Mouse (Mus musculus): ENCODE data around the gene Orai1.
"Not testable (repeated sequence)": the region's sequence is repeated elsewhere in the genome, so short reads cannot be mapped to it uniquely, and the experiment has no call there.

Orai1 gene

DNA sequence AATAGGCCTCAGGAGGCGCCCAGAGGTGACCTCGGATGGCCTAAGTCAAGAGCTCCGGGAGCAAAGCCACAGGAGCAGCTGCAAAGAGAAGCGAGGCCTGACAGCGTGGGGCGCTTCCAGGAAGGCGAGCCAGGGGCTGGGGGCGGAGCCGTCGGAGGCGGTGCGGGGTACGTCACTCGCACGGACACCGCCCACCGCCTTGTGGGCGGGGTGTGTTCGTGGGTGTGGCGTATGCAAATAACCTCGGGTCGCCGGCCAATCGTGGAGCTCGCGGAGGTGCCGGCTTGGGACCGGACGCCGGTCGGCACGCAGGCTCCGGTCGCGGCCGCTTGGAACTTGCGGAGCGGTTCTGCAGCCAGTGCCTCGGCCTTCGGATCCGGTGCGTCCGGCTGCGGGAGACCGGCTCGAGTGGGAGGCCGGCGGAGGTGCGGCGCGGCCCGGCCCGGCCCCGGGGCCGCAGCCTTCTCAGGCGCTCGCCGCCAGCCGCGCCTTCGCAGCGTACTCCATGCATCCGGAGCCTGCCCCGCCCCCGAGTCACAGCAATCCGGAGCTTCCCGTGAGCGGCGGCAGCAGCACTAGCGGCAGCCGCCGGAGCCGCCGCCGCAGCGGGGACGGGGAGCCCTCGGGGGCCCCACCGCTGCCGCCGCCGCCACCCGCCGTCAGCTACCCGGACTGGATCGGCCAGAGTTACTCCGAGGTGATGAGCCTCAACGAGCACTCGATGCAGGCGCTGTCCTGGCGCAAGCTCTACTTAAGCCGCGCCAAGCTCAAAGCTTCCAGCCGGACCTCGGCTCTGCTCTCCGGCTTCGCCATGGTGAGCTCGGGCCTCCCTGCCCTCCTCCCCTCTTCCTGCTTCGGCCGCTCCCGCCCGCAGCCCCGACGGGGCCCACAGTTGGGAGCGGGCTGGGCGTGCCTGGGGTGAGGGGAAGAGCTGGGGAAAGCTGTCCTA, at the start of gene Orai1:
Orai1 (plus strand) TSS at position 322 of the 949 bp plus-strand sequence.
- peak; percentile 94 to 97 for DNase-seq (ENCODE audit: low spot score in 2 of 2)

DNA sequence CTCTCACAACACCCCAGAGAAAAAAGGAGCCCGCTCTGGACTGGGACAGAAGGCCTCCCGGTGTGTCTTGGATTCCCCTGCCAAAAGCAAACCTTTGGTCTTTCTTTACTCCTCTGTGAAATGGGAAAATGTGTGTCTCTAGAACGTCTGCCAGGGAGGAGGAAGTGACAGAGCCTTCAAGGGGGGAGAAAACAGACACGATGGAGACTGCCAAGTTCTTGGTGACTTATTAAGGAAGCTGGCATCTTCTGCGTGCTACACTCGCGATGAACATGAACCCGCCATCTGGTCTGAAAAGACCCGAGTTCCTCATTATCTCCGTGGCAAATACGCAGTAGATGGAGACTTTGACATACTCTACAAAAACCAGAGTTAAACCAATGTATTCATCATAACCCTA, 49.4 kb upstream of the Orai1 start:
- no peak for DNase-seq (ENCODE audit: low spot score in 2 of 2)

DNA sequence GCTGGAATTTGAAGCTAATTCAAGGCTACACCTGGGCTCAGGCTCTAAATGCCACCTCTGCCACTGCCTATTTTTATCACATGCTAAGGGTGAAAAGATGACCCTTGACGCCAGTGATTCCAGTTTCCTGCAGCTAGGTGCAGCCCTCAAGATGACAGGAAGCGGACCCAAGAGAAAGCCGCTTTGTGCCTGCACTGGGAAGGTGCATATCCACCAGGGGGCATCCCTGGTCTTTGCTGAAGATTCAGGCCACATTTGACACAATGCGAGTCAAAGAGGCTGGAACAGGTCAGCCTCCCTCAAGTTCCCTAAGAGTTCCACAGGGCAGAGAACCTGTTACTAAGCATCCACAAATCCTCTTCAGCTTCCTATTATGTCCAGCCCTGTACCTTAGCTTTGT, 46.6 kb upstream of the Orai1 start:
- DNase-seq (ENCODE audit: low spot score in 2 of 2): peak in 1 of 2 experiments; percentile 68

DNA sequence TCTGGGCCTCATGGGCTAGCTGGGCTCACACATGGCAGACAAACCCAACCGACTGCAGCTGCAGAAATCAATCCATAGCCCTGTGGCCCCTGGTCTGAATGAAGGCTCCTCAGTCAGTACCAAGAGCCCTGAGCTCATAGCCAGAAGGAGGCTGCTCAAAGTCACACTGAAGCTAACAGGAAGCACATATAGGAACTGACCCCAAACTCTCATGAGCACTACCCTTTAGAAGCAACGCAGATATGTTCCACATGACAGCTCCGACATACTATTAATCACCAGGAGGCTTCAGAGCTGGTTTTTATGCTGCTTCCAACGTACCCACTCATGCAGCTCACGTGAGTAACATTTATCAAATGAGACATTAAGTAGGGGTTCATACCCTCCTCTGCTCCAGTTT, 44.8 kb upstream of the Orai1 start:
- no peak for DNase-seq (ENCODE audit: low spot score in 2 of 2)

DNA sequence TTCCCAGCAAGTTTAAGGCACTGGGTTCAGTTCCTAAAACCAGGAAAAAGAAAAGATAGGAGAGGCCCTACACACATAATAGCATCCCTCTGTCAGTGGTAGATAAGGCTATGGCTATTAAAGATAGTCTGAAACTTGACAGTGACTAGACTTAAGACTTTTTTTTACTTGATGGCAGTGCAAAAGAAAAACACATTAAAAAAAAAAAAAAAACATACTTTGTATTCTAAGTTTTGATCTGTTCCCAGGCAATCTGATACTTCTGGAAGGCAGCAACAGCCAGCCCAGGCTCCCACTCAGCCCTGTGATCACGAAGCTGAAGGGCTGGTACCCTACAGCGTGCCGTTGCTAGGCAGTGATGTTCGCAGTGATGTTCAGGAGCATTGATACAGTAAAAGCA, 43.4 kb upstream of the Orai1 start:
- no peak for DNase-seq (ENCODE audit: low spot score in 2 of 2)

DNA sequence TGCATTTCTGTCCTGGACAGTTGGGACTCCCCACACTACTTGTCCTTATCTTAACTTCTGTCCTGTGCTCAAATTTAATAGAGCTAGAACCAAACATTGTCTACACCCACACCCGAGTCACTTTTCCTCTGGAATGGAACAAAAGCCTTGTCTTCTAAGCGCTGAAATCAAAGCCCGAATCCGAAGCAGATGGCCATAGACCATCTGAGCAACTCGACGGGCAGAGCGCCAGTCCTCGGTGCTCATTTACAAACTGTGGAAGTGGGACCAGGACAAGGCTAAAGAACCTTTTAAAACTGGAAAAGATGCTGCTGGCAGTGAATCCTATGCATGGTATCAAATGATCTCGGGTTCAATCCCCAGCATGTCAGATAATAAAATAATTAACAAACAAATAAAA, 42.8 kb upstream of the Orai1 start:
- DNase-seq (ENCODE audit: low spot score in 2 of 2): peak in 1 of 2 experiments; percentile 29

DNA sequence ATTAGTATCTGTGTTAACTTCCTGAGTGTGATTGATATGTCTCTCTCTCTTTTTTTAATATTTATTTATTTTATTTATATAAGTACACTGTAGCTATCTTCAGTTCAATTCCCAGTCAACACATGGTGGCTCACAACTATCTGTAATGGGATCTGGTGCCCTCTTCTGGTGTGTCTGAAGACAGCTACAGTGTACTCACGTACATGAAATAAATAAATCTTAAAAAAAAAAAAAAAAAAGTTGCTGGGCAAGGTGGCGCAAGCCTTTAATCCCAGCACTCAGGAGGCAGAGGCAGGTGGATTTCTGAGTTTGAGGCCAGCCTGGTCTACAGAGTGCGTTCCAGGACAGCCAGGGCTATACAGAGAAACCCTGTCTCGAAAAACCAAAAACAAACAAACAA, 40.2 kb upstream of the Orai1 start:
- DNase-seq (ENCODE audit: low spot score in 2 of 2): not testable (repeated sequence)

DNA sequence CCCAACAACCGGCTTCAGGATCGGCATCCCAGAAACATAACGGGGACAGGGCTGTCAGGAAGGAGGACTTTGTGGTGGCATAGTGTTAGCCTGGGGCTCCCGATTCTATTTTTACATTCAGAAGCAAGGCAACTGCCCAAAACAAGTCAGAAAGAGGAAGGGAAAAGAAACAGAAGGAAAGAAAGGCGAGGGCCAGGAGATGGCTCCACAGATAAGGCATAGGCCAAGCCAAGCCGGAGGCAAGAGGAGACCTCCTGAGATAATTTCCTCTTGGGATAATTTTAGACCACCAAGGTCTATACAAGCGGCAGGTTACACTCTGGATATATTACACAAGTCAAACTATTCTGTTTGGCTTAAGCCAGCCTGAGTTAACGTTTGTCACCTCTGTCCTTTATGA, 35.9 kb upstream of the Orai1 start:
- DNase-seq (ENCODE audit: low spot score in 2 of 2): no peak

DNA sequence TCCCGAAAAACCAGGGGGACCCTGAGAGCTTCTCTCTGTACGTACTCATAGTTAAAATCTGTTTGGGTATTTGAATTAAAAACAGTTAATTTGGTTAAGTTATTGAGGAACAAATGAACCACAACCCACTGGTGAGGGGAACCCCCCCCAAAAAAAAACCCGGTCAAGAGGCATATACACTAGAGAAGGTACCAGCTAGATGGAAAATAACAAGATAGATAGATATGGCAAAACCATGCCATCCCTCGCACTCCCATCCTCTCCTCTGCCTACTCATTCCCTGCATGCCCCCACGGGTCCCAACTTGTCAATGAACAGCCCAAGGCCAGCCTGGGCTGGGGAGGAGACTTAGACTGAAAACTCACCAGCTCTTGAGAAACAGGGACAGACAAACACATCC, 30.4 kb upstream of the Orai1 start:
- no peak for DNase-seq (ENCODE audit: low spot score in 2 of 2)

DNA sequence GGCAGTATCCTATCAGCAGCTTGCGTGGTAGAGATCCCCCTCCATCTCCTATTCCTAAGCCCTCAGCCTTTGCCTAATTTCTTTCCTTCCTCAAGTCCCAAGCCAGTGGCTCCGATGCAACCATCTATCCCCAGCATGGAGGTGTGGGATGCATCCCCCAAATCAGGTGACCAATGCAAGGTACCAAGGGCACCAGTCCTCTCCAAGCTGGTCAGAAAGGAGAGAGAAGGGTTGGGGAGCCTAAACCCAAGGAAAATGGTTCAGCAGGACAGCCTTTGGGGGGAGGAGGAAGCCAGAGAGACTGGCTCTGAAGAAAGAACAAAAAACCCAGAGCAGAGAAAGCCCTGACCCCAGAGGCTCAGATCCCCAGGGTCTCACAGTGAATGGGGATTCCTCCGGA, 29.6 kb upstream of the Orai1 start:
- DNase-seq (ENCODE audit: low spot score in 2 of 2): no peak

DNA sequence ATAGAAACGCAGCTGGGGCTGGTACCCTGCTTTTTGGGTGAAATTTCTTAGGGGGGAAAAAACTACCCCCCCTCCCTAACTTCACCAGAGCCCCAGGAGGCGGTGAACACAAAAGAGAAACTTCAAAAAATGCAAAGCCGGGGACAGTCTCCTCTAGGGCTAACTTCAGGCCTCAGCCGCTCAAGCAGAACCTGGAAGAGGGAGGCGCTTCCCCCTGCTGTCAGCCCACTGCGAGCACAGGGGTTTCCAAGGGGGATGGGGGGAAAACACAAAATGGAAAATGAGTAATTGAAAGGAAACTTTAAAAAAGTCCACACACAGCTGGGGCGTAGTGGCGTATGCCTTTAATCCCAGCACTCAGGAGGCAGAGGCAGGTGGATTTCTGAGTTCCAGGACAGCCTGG, 28.8 kb upstream of the Orai1 start:
- no peak for DNase-seq (ENCODE audit: low spot score in 2 of 2)

DNA sequence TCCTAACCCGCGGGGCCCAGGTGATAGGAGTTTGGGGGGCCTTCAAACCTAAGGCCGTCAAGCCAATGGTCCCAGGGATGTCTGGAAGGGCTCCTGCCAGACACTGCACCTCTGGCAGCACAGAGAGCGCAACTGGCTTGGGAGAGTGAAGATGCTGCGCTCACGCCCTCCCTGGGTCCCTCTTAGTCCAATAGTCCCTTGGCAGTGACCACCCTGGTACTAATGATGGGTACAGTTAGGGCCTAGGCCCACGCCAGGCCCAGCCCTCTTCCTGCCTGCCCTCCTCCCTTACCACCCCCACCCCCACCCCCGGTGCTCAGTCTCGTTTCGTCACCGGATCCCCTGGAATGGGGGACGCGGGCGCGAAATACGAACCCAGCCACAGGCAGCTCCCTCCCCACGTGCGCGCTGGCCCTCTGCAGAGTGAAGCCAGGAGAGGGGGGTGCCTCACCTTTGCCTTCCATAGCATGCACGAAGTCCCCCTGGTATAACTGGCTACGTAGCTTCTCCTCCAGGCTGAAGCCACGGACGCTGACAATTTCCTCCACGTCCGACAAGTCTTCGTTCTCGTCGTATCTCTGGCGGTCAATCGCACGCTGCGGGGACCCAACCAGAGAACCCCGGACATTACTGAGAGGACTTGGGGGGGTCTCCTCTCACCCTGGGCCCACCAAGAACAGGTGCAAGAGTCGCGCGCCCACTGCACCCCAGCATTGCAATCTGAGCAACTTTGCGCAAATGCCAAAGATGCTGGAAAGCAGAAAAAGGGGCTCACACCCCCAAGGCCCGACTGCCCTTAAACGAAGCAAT, 27.5 kb upstream of the Orai1 start:
- DNase-seq (ENCODE audit: low spot score in 2 of 2): peak in 1 of 2 experiments; percentile 43

DNA sequence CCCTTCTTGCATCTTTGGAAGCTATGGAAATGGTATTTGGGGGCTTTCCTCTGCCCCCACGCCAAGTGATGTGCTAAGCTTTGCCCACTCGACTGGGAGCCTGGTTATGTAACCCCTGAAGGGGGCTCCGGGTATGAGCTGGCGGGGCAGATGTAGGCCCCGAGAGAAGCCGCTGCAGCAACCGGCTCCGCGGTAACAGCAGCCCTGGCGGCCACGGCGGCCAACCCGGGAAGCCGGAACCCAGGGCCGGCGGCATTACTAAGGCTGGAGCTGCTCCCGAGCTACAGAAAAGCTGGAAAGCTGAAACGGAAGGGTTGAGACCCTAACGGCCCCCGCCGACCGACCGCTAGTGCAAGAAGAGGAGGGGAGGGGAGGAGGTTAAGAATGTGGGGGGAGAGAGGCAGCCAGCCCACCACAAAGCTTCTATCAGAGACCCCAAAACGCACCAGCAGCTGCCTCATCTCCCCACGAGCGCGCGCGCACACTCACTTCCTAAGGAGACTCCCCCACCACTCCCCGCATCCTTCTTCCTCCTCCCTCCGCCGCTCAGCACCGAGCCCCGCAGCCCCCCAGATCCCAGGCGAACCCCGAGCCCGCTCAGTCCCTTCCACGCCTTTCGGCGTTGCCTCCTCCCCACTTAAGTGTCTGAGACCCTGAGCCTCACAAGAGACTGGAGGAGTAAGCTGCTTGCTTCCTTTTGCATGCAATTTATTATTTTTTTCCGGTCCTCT, 26.7 kb upstream of the Orai1 start:
- DNase-seq (ENCODE audit: low spot score in 2 of 2): peak in 1 of 2 experiments; percentile 46

DNA sequence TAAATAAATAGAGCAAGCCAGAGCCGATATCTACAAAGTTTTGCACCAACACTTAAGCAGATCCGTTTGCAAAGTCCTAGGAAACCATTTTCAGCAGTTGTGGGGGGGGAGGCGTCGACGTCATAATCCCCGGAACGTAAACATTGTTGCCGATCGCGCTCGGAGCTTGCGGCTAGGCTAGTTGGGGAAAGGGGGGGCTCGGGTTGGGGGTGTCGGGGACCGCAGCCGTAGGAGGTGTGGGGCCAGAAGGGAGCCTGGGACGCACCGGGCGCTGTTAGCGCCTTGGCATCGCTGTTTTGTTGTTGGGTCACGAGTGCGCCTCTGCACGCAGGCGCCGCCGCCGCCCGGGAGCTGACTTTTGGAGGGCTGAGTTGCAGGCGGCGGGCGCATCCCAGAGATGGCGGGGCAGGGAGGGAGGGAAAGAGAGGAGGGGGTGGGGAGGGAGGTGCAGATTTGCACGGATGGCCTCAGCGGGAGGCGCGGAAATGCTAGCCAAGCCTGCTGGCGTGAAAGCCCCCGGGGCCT, 25.8 kb upstream of the Orai1 start:
- DNase-seq (ENCODE audit: low spot score in 2 of 2): peak; percentile 63 to 65

DNA sequence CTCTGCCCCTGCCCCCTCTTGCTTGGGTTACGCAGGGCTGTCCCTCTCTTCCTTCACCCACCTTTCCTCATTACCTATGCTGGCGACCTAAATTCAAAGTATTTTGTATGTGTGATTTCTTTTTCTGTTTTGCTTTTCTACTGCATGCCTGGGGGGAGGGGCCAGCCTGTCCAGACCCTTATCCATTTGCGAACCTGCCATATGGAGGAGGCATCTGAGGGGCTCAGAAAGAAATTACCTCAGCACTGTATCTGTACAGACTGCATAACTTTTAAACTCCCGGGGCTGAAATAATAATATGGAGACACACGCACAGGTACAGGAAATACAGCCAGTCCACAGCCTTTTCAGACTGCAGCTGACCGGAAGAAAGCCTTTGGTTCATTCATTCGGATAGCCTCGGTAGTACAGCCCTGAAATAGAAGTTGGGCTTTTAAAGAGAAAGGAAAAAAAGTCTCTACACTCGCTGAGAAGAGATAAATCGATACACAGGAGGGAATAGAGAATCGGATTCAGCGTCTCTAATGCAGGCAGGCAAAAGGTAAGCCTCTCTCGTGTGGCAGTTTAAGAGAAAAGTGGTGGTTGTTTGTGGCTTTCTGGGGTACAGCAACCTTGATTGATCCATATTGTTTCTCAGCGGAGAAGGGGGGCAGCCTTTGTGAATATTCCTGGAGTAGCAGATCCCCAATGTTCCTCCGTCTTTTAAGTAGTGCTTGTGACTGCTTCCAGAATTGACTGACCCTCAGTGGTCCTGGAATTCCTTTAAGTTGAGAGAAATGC, 25.1 kb upstream of the Orai1 start, which contains the start of gene Kdm2b:
Kdm2b (minus strand) TSS at position 273 of the 780 bp plus-strand sequence.
- DNase-seq (ENCODE audit: low spot score in 2 of 2): no peak

DNA sequence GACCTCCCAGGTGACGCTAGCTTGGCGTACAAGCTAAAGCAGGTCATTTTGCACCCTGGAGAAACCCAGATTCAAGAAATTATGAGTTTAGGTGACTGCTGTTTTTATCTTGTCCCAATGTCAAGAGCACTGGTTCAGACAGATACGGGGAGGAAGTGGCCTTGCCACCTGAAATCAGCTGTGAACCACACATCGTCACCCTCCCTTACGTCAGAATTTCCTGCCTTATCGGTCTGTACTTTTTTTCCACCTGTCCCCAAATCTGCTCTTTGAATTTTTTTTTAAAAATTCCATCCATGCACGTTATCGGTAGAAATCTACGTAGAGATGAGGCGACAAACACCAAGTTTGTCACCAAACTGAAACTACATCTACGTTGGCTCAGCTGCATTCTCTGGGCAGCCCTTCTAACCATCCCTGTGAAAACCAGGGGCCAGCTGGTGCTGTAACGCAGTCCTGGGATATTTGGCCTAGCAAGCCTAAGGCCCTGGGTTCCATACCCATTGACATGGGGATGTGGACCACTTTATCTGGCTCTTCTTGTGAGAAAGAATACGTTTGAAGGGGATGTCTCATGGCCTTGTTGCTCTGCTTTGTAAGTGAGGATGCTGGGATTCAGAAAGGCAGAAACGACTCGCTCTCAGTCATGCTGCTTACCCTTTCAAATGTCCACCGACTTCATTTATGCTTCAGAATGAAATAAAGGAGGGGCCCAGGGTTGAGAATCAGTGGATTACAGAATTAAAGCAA, 24.3 kb upstream of the Orai1 start:
- DNase-seq (ENCODE audit: low spot score in 2 of 2): no peak

DNA sequence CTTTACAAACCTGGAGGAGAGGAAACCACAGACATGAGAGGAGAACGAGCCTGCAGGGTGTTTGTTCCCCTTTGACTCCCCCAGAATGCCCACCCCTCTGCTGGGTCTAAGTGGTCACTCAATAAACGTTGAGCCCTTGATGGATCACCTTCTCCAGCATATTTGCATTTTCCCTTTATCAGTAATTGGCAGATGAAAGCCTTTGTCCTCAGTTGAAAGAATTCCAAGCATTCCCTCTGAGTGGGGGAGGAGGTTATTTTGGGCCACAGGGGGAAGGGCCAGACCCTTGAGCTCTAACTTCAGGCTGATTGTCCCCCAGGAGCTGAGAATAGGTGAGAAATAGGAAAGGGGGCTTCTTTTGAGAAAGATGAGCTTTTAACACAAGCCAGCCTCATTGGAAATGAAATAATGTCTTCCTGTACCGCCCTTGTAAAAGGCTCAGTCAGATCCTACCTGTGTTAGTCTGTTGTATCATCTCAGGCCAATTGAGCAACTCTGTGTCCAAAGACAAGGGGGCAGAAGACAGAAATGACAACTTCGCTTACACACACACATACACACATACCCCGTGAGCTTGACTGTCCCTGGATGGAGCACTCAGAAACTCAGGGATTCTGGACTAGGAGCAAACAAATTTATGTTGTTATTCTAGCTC, 23.4 kb upstream of the Orai1 start:
- DNase-seq (ENCODE audit: low spot score in 2 of 2): no peak

DNA sequence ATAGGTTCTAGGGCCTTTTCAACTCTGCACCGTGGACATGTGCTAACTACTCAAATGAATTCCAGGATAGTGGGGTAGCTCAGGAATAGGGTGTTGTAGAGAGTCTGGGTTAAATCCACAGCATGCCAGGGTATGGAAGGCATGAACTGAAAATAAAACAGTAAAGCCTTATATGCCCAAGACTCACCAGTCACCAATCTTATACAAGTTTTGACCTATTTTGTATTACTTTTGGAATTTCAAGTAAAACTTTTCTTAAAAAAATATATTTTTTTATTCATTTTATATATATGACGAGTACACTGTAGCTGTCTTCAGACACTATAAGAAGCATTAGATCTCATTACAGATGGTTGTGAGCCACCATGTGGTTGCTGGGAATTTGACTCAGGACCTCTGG, 21.1 kb upstream of the Orai1 start:
- no peak for DNase-seq (ENCODE audit: low spot score in 2 of 2)

DNA sequence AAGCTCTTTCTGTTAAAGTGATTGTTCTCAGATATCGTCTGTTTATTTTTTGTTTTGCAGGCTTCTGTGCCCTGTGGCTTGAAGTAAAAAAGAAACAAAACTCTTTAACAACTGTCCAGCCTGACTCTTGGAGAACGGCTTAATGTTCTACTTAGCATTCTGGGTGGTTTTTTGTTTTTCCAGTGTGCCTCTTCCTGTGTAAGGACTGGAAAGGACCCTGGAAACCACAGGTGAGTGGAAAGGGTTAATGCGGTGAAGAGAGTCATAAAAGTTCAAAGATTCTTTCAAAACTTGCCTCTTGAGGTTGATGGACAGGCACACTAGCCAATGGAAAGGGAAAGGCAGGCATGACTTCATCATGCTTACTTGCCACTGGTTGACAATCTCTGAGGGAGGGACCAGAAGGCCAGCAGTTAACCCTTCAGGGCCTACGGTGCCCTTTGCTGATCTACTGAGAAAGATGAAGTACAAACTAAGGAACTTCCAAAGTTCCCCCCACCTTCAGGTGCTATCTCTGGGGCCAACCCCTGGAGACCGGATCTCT, 20.5 kb upstream of the Orai1 start:
- peak; percentile 78 to 82 for DNase-seq (ENCODE audit: low spot score in 2 of 2)

All from frontal cortex, postnatal 10 days (tissue).